Mouse (Mus musculus) small intestine, adult 10 weeks (tissue): ENCODE results near the gene Klhl28. TPM values are rescaled to one million over a fixed set of nuclear protein-coding genes. Genes with fewer than 3 reads are reported as not detected.

Experiments used
- polyA plus RNA-seq: library from polyadenylated mRNA; stranded (reverse); fragments of 350-450 nt; fragmentation: Illumina TruSeq; extraction: RNeasy Lipid Tissue Mini Kit (QIAGEN cat#74804); gene quantifications from one replicate; pipeline ENCODE4 v1.2.3, GENCODE M21; 2014; ENCODE audit warnings: low replicate concordance

Klhl28 gene
- 23.2 TPM for polyA plus RNA-seq

DNA sequence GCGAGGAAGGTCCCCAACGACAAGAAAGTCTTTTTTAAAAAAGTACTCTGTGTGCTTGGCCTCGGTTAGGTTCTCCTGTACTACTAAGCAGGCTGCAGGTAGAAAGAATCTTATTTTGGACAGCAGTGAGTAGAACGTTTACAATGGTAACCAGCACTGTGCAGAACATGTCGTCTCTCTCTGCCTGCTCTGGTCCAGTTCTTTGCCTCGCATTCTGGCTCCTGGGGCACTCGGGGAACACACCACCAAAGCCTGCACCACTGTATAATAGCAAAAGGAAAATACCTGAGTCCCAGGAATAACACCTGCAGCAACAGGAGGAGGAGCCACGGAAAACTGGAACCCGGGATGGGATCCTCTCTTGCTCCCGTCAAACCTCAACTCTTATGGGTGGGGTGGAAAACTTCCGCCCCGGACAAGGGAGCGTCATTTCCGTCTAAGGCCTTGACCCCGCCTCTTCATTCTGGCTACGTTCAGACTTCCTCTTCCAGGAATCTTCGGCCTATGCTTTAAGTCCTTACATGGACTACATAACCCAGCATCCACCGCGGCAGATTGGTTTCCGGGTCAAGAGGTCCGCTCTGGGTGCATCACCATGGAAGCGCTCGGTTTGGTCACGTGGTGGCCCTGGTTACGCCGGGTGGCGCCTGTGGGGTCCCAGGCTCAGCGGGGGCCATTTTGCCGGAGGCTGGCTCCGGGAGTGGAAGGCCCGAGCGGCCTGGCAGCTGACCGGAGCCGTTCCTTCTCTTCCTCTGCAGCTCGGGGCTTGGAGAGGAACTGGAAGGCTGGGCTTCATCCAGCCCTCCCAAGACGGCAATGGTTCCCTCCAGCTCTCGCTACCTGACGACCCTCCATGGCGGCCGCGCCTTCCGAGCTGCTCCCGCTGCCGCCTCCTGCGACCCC is at the start of gene Klhl28, which contains the start of gene Togaram1:
TSS of gene Klhl28 (minus strand) at position 411 of the 903 bp plus-strand sequence.
TSS of gene Togaram1 (plus strand) at position 681 of the 903 bp plus-strand sequence.

DNA sequence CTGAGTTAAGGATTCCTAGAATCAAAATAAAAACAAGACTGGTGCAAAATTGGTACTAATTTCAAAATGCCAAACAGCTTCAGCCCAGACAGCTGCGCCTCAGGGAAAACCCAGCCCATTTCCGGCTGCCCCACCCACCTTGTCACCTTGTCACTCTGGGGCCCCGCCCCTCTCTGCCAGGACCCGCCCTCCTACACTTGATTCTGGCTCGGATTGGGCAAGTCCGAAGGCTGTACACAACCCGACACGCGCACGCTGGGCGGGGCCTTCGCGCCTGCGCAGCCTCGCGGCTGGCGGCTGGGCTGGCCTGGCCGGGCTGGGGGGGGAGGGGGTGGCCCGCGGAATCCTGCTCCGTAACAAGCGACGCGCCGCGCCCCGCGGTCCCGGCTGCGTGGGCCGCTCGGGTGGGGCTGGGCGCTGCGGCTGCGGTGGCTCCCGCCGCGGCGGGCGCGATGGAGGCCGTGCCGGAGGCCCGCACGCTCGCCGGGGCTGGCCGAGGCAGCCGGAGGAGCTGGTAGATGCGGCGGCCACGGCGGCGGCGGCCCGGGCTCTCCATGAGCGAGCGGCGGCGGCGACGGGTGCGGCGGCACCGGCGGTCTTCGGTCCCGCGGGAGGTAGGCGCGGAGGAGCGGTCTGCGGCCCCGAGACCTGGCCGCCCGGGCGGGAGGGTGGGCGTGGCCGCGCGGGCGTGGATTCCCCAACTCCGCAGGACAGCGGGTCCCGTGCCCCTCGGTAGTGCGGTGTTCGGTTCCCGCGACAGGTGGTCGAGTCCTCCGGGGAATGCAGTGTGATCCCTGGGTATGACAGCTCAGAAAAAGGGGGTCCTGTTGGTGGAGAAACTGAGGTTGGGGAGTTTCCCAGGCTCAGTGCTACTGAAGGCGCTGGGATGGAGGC is 47.5 kb downstream of the Klhl28 start, which contains the start of gene Gm527:
TSS of gene Gm527 (plus strand) at position 329 of the 894 bp plus-strand sequence.

Other genes with a start within 250 kb of the Klhl28 start
- gene Gm527, start 47.6 kb downstream of the Klhl28 start, polyA plus RNA-seq = 13.4 TPM
- gene Togaram1, start 270 bp upstream of the Klhl28 start, polyA plus RNA-seq = 39.1 TPM
- gene Prpf39, start 70.8 kb upstream of the Klhl28 start, polyA plus RNA-seq = 126 TPM
- 174 TPM for gene Fkbp3, start 108.5 kb upstream of the Klhl28 start, polyA plus RNA-seq
- 5.0 TPM for gene Fancm, start 110.1 kb upstream of the Klhl28 start, polyA plus RNA-seq
- gene Mis18bp1, start 207.1 kb upstream of the Klhl28 start, polyA plus RNA-seq = 28.0 TPM